Mouse (Mus musculus): ENCODE measurements around the gene Cul4a.
A peak's percentile ranks its signal among the peaks of the same experiment; 100 is the strongest.

Gene Cul4a

GRCm38 (mm10) chr8:13180408-13180807 lies 75.0 kb downstream of the Cul4a start:
- peak; percentile 42 for DNase-seq

GRCm38 (mm10) chr8:13180911-13181690 lies 75.7 kb downstream of the Cul4a start:
- DNase-seq = no peak

GRCm38 (mm10) chr8:13181691-13181976 lies 76.2 kb downstream of the Cul4a start:
- DNase-seq = no peak

DNA sequence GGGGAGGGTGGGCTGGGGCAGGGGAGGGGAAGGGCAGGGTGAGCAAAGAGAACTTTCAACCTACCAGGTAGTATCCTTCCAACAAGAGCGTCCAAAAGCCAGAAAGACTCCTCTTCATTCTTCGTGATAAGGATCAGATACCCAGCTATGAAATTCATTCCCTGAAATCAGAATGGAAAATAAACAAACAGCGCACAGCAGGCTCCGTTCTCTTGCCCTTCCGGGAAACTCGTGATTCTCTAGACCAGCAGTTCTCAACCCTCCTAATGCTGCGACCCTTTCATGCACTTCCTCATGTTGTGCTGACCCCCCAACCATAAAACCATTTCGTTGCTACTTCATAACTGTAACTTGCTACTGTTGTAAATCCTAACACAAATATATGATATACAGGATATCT lies 81.4 kb downstream of the Cul4a start:
- peak; percentile 52 for DNase-seq

- DNase-seq = no peak
Measured at GRCm38 (mm10) chr8:13187229-13187628, 81.8 kb downstream of the Cul4a start.

- no peak for DNase-seq
Measured at GRCm38 (mm10) chr8:13187638-13188037, 82.2 kb downstream of the Cul4a start.

GRCm38 (mm10) chr8:13188052-13188555 lies 82.7 kb downstream of the Cul4a start:
- no peak for DNase-seq

- no peak for DNase-seq
Measured at GRCm38 (mm10) chr8:13188857-13189256, 83.4 kb downstream of the Cul4a start.

- DNase-seq = peak; percentile 89
Measured at GRCm38 (mm10) chr8:13190235-13190634, 84.8 kb downstream of the Cul4a start.

DNA sequence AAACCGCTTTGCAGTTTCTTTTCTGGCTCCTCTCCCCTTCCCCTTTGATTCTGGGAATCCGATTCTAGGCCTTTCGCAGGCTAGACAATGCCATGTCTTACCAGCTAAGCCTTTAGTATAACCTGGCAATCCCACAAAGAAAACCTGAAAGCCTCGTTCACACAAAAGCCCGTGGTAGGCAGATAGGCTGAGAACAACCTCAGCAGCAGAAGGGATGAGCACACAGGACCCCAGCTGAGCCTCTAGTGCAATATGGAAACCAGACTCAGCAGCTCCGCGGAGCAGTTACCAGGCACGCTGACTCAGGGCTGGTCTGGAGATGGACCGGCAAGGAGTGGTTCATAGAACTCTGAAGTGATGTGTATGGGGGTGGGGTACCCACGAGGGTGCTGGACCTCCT lies 89.4 kb downstream of the Cul4a start:
- DNase-seq = no peak

- DNase-seq = no peak
Measured at GRCm38 (mm10) chr8:13197493-13197892, 92.1 kb downstream of the Cul4a start.

Measured in lung, postnatal 36 days (tissue).